28 mouse cellular contexts compared by ENCODE assay signal in the genomic region with DNA sequence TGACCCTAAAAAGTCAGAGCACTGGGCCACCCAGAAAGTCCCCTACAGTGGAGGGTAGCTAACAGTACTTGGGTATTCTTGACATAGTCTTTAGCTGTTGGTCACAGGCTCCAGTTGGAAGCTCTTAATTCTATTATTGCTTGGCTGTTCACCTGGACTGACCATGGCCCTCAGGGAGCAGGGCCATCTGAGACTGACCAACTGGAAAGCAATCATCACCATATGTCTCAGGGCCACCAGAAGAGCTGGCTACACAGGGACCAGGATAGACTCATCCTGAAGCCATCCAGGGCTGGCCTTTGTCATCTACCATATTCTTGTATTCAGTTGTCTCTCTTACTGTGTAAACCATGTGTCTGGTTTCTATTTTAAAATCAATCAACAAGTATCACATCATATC. TPM values are rescaled to one million over a fixed set of nuclear protein-coding genes. Genes with fewer than 3 reads are reported as not detected.
A peak's percentile ranks its signal among the peaks of the same experiment; 100 is the strongest.
DNase-seq lines count a peak whose midpoint lies in the region; ATAC-seq and TF ChIP-seq lines count a peak whose summit lies in the region.
"Had no signal": no experiment of that assay in that cellular context is flagged by ENCODE, and none has a peak within 500 bp of the region (broad histone marks: within the 10 kb centered on the region; RNA-seq: fewer than 3 reads in every experiment).

No protein-coding gene starts in this region.

- DNase-seq in cerebellum, adult 11-12 months: peak; percentile 61
- no peak for DNase-seq in cerebellum, postnatal 4 days (ENCODE audit: low spot score in 2 of 2)
- peak; percentile 45 to 64 for DNase-seq in cerebellum, adult 18-20 months
- DNase-seq in cerebellum, adult 8-10 months: peak; percentile 43
- peak; percentile 50 to 59 for DNase-seq in cerebellum, postnatal 25 days
- DNase-seq in lung, adult 18-20 months: no peak
- DNase-seq in lung, postnatal 0 days (ENCODE audit: low spot score): no peak
- DNase-seq: adrenal gland, adult 2 months; adrenal gland, postnatal 14 days; embryo, embryonic 11 days; gastrocnemius, adult 2 months; gastrocnemius, postnatal 14 days; heart, adult 11 months; kidney, adult 2 months had no signal

- no peak for ATAC-seq in megakaryocyte, adult 5-6 weeks (ENCODE audit: poor library complexity, severe bottlenecking)
- ATAC-seq in lung, postnatal 0 days: no peak
- ATAC-seq: CD4-positive, CD25-positive, alpha-beta regulatory T cell, adult 4 months; forebrain, embryonic 13.5 days; forebrain, embryonic 16.5 days; intestine, postnatal 0 days had no signal

- peaks cover 8% of the 10 kb centered on the region; the same call in 1 of the 2 replicates for H3K36me3 ChIP-seq in lung, postnatal 0 days (ENCODE audit: insufficient read depth, low read length)
- H3K36me3 ChIP-seq: embryonic facial prominence, embryonic 10.5 days; hindbrain, embryonic 15.5 days had no signal

- no peak overlapping the region for H3K4me2 ChIP-seq in lung, postnatal 0 days (replicated peaks; ENCODE audit: low read depth, low read length)
- H3K4me2 ChIP-seq: embryonic facial prominence, embryonic 13.5 days; forebrain, embryonic 13.5 days; heart, embryonic 11.5 days; hindbrain, embryonic 12.5 days; hindbrain, embryonic 15.5 days had no signal

- H3K4me1 ChIP-seq in lung, postnatal 0 days (ENCODE audit: insufficient read depth, low read depth, low read length): peaks cover 4% of the 10 kb centered on the region; the same call in 1 of the 2 replicates
- H3K4me1 ChIP-seq: forebrain, embryonic 10.5 days; forebrain, embryonic 13.5 days; hindbrain, embryonic 15.5 days had no signal

- H3K9me3 ChIP-seq in lung, postnatal 0 days (ENCODE audit: low read length): no peaks in the 10 kb centered on the region
- H3K9me3 ChIP-seq: embryonic facial prominence, embryonic 10.5 days; embryonic facial prominence, embryonic 13.5 days; forebrain, embryonic 10.5 days; forebrain, embryonic 13.5 days; hindbrain, embryonic 15.5 days had no signal

- no peak overlapping the region for H3K27ac ChIP-seq in lung, postnatal 0 days (ENCODE audit: low read length)
- H3K27ac ChIP-seq: embryonic facial prominence, embryonic 10.5 days; embryonic facial prominence, embryonic 13.5 days; forebrain, embryonic 10.5 days; forebrain, embryonic 13.5 days; gastrocnemius, adult 2 months; hindbrain, embryonic 12.5 days; hindbrain, embryonic 15.5 days had no signal

- H3K27me3 ChIP-seq in lung, postnatal 0 days (replicated peaks; ENCODE audit: insufficient read depth, low read length): no peaks in the 10 kb centered on the region
- H3K27me3 ChIP-seq: embryonic facial prominence, embryonic 13.5 days; hindbrain, embryonic 15.5 days had no signal

- TF ChIP-seq EP300 in lung, postnatal 0 days (IDR thresholded peaks at IDR 0.05): no peak

- no peak overlapping the region for H3K9ac ChIP-seq in lung, postnatal 0 days (replicated peaks; ENCODE audit: low read depth)
- H3K9ac ChIP-seq: embryonic facial prominence, embryonic 13.5 days; forebrain, embryonic 13.5 days; hindbrain, embryonic 12.5 days; hindbrain, embryonic 15.5 days had no signal

- no peak overlapping the region for H3K4me3 ChIP-seq in lung, postnatal 0 days (ENCODE audit: low read depth, low read length)
- H3K4me3 ChIP-seq: embryonic facial prominence, embryonic 10.5 days; embryonic facial prominence, embryonic 13.5 days; erythroblast, embryonic 14.5 days; forebrain, embryonic 10.5 days; forebrain, embryonic 13.5 days; gastrocnemius, adult 2 months; hindbrain, embryonic 12.5 days; hindbrain, embryonic 15.5 days had no signal

- TF ChIP-seq CTCF in lung, postnatal 0 days (IDR thresholded peaks at IDR 0.05): no peak

RNA-seq across cellular contexts. Expression of gene Cd83, which starts 15.6 kb away (rescaled TPM):
- total RNA-seq in megakaryocyte, adult 5-6 weeks (2015): 1.2 and 1.7 TPM in 2 replicates
- 0.81 and 1.4 TPM in 2 replicates for total RNA-seq in megakaryocyte, adult 5-6 weeks (2017)
- 19.0 and 30.7 TPM in 2 replicates for polyA plus RNA-seq in lung, postnatal 0 days (2015; fragmentation: Nextera tagmentation; extraction: Ambion mirVana)
- total RNA-seq: MEL had no signal
- polyA plus RNA-seq: C2C12; erythroblast, embryonic 14.5 days had no signal

Comparison
In these comparisons a context has a peak if more than half of its experiments do, and no peak if none do; other contexts are left out.
1. DNase-seq: peak in cerebellum, adult 11-12 months (single experiment), cerebellum, adult 18-20 months (2 of 2), cerebellum, adult 8-10 months (single experiment) and cerebellum, postnatal 25 days (2 of 2); none in cerebellum, postnatal 4 days (0 of 2), lung, adult 18-20 months (0 of 2) and lung, postnatal 0 days (single experiment).